Mouse (Mus musculus) B cell, adult 2 months (primary cell): ENCODE results near the gene Tmem238.

Source experiments
- DNase-seq, 2 experiments: peaks; one replicate each; pipeline ENCODE4 v3.0.0; 2022

The Tmem238 gene

GRCm38 (mm10) chr7:4792278-4793212 lies 3.1 kb upstream of the Tmem238 start, which contains the start of gene Rpl28:
TSS of gene Rpl28 (plus strand) at chr7:4792874.
- peak; percentile 91 to 93 for DNase-seq

- peak; percentile 51 to 62 for DNase-seq
These were observed 689 bp downstream of the Tmem238 start for GRCm38 (mm10) chr7:4788499-4789435.

GRCm38 (mm10) chr7:4783667-4784268 lies 5.7 kb downstream of the Tmem238 start:
- no peak for DNase-seq

GRCm38 (mm10) chr7:4782759-4783158 lies 6.7 kb downstream of the Tmem238 start, which contains the start of the genes Il11 and Tmem190:
TSS of gene Il11 (minus strand) at chr7:4782859.
TSS of gene Tmem190 (plus strand) at chr7:4782937.
- no peak for DNase-seq

- DNase-seq = no peak
These were observed 7.3 kb downstream of the Tmem238 start for GRCm38 (mm10) chr7:4782130-4782529.

GRCm38 (mm10) chr7:4779921-4780320 lies 9.5 kb downstream of the Tmem238 start:
- no peak for DNase-seq

GRCm38 (mm10) chr7:4777851-4778637 lies 11.4 kb downstream of the Tmem238 start:
- DNase-seq = no peak

GRCm38 (mm10) chr7:4776861-4777830 lies 12.3 kb downstream of the Tmem238 start:
- peak; percentile 46 to 47 for DNase-seq

- no peak for DNase-seq
These were observed 13.3 kb downstream of the Tmem238 start for GRCm38 (mm10) chr7:4776131-4776530.

GRCm38 (mm10) chr7:4771202-4771601 lies 18.3 kb downstream of the Tmem238 start, which contains the start of gene Fam71e2:
TSS of gene Fam71e2 (minus strand) at chr7:4771302.
- DNase-seq = no peak

GRCm38 (mm10) chr7:4764946-4765710 lies 24.3 kb downstream of the Tmem238 start:
- DNase-seq = no peak

- DNase-seq = no peak
These were observed 29.8 kb downstream of the Tmem238 start for GRCm38 (mm10) chr7:4759670-4760069.

- DNase-seq = peak; percentile 76 to 80
These were observed 36.5 kb downstream of the Tmem238 start, which contains the start of gene Cox6b2 for GRCm38 (mm10) chr7:4752821-4753570. TSS of gene Cox6b2 (minus strand) at chr7:4753094.

- DNase-seq = peak; percentile 34 to 40
These were observed 37.3 kb downstream of the Tmem238 start for GRCm38 (mm10) chr7:4751971-4752820.

GRCm38 (mm10) chr7:4749169-4749568 lies 40.3 kb downstream of the Tmem238 start:
- DNase-seq = no peak

- DNase-seq = no peak
These were observed 41.1 kb downstream of the Tmem238 start for GRCm38 (mm10) chr7:4748321-4748720.

- DNase-seq = no peak
These were observed 42.1 kb downstream of the Tmem238 start for GRCm38 (mm10) chr7:4747156-4747899.
